Mouse (Mus musculus): Measurements from ENCODE around the gene Ndrg2.
A peak's percentile ranks its signal among the peaks of the same experiment; 100 is the strongest.
"Not testable (repeated sequence)": the region's sequence is repeated elsewhere in the genome, so short reads cannot be mapped to it uniquely, and the experiment has no call there.

The Ndrg2 gene

DNA sequence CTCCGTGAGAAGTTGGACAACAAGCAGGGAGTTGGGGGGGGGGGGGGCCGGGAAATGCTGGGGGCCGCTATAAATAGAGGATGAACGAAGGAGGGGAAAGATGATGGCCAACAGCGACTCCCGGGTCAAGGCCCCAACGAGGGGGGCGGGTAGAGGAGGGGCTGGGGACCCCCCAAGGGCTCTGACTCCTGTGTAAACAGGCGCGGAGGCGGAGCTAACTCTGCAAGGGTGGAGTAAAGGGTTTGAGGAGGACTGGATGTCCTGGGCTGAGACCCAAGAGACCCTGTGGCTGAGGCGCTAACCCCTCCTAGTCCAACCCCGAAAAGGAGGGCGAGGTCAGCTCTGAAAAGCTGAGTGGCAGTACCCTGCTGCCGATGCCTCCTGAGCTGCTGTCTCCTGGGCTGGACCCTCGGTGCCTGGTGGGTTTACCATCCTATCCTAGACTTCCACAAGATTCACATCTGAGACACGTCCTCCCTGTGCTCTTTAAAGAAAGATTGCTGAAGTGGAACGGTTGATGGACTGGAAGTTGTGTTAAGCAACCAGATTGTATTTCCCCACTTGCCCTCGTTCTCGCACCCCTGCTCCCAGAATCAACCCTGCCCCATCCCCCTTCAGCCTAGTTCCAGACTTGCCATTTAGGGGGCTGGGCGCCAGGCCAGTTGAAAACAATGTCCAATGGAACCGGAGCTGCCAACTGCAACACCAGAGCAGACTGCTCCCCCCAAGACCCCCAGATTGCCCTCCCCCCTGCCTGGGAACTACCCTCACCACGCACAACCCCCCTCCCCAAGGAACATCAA is at the start of gene Ndrg2:
TSS of gene Ndrg2 (minus strand) at position 199 of the 803 bp plus-strand sequence.
- peak; percentile 89 for DNase-seq (ENCODE audit: low spot score)

DNA sequence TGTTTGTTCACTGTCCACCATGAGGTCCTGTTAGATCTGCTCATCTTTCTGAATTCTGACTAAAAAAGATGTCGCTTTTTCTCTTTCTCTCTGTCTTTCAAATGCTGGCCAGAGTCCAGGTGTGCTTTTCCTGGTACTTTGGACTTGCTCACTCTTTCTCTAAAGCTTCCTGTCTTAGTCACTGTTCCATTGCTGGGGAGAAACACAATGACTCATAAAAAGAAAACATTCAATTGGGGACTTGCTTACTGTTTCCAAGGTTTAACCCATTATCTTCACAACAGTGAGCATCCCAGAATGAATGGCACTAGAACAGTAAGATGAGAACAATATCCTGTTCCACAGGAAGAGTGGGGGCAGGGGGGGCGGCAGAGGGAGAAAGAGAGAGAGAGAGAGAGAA is 46.4 kb upstream of the Ndrg2 start:
- DNase-seq (ENCODE audit: low spot score), result peak; percentile 30

DNA sequence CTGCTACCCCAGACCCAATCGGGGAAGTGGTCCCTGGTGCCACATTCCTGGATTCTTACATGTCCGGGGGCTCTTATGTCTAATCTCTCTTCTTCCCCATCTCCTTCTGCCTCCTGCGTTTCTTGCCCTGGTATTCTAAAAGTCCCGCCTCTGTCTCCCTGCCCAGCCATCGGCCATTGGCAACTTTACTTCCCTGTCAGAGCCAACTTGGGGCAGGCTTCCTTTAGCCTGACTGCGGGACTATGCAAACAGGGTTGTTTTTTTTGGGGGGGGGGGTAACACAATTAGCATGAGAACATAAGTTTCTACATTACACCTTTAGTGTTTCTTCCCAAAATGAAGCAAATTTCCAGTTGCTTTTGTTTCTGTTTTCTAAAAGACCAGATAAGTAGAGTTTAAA is 29.4 kb upstream of the Ndrg2 start:
- DNase-seq (ENCODE audit: low spot score), result no peak

DNA sequence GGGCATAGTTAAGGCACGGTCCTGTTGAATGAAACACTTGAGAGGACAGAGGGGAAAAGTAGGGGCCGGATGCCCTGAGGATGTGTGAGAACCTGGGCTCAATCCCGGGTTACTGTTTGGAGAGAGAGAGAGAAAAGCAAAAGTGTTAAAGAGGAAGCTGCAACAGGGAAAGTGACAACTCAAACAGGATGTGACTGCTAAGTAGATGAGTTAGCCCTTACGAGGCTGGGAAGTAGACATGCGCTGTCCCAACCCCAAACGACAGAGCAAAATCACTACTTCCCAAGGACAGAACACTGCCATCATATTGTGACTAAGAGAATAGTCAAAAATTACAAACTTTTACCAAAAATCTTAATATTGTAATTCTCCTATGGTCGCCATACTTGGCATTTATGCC is 28.3 kb upstream of the Ndrg2 start:
- DNase-seq (ENCODE audit: low spot score), result no peak

- DNase-seq (ENCODE audit: low spot score), result no peak
These were observed 27.6 kb upstream of the Ndrg2 start for GRCm38 (mm10) chr14:51941577-51941976.

- DNase-seq (ENCODE audit: low spot score), result no peak
These were observed 27.1 kb upstream of the Ndrg2 start for GRCm38 (mm10) chr14:51940944-51941560.

DNA sequence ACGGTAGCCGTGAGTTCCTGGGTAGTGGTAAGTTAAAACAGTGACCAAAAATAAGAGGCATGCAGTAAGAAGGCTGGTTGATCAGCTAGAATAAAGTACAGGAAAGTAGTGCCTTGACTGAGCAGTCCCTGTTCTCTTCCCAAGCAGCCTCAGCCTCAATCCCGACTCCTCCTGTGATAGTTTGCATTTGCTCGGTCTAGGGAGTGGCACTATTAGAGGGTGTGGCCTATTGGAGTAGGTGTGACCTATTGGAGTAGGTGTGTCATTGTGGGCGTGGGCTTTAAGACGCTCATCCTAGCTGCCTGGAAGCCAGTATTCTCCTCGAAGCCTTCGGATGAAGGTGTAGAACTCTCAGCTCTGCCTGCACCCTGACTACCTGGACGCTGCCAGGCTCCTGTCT is 25.0 kb upstream of the Ndrg2 start:
- DNase-seq (ENCODE audit: low spot score), result no peak

GRCm38 (mm10) chr14:51932092-51933020 is 18.4 kb upstream of the Ndrg2 start:
- DNase-seq (ENCODE audit: low spot score), result no peak

- peak; percentile 66 for DNase-seq (ENCODE audit: low spot score)
These were observed 16.9 kb upstream of the Ndrg2 start for GRCm38 (mm10) chr14:51930824-51931223.

- DNase-seq (ENCODE audit: low spot score), result no peak
These were observed 16.0 kb upstream of the Ndrg2 start for GRCm38 (mm10) chr14:51929968-51930367.

DNA sequence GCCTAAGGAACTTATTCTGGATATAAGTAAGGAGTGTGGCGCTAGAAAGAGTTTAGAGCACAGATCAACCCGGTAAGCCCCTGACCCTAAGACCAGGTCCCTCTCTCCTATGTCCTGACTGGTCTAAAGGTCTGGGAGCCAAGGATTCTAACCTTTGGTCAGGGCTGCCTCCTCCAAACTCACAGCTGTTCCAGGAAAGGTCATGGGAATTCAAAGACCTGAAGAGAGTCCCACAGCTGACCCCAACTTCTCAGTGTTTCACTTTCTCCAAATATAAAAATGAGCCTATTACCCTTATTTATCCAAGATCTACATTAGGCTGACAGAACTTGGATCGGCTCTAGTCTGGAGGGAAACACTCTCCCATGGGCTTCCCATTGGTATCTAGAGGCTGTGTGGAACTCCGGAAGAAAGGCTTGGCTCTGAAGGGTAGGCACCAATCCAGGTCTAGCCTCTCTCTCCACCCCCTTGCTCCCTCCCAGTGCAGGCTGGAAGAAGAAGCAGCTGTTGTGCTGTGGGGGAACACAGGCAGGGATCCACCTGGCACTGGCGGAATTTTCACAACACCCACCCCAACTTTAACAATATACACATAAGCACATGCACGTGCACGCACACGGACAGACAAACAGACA is 15.5 kb upstream of the Ndrg2 start:
- DNase-seq (ENCODE audit: low spot score), result peak; percentile 63

DNA sequence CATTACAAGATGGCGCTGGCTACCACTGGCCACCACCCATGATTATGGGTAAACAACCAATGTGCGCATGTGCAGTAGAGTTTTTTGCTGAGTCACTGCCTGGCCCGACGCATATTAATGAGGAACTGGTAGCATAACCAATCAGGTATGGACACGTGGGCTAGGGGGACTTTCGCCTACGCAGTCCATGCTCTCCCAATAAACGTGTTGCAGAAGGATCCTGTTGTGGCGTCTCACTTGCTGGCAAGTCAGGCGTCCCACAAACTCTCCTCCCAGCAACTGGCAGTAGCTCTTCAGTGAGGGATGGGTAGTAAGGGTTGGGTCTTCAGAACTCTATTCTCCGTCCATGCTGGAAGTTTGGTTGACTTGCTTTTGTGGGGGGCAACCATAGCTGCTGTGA is 13.0 kb upstream of the Ndrg2 start:
- not testable (repeated sequence) for DNase-seq (ENCODE audit: low spot score)

DNA sequence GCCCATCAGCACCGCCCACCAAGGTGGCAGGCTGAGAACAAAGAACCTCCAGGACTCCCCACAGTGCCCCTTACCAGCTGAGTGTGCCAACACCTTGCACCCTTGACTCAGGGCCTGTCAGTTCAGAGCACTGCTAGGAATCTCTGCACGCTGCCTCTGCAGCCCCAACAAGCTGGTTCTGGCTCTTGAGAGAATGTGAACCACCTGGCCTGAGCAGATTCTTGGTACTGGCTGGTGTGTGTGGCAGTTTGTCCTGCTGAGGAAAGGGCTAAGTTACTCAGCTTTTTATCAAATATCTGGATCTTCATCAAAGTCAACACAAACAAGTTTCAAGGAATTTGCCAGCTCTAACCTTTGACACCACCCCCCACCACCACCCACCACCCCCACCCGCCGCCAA is 9.5 kb upstream of the Ndrg2 start:
- DNase-seq (ENCODE audit: low spot score), result no peak

GRCm38 (mm10) chr14:51922910-51923309 is 9.0 kb upstream of the Ndrg2 start:
- DNase-seq (ENCODE audit: low spot score), result no peak

- DNase-seq (ENCODE audit: low spot score), result no peak
These were observed 8.6 kb upstream of the Ndrg2 start, which contains the start of gene Rnase13 for GRCm38 (mm10) chr14:51922571-51922865. TSS of gene Rnase13 (minus strand) at chr14:51922773.

GRCm38 (mm10) chr14:51921759-51922570 is 8.0 kb upstream of the Ndrg2 start:
- DNase-seq (ENCODE audit: low spot score), result peak; percentile 58

DNA sequence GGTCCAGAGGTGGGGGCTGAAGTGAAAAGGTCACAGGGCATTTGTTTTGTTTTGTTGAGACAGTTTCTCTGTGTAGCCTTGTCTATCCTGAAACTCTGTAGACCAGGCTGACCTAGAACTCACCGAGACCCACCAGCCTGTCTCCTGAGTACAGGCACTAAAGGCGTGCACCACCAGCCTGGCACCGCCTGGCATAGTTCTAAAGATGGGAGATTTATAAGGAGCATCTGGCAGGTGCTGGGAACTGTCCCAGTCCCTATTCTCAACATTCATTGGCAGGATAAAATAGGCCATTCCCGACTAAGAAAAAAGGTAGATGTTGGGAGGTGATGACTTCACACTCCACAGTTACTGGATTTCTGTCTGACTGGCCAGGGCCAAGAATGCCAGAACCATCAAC is 5.0 kb upstream of the Ndrg2 start:
- DNase-seq (ENCODE audit: low spot score), result no peak

DNA sequence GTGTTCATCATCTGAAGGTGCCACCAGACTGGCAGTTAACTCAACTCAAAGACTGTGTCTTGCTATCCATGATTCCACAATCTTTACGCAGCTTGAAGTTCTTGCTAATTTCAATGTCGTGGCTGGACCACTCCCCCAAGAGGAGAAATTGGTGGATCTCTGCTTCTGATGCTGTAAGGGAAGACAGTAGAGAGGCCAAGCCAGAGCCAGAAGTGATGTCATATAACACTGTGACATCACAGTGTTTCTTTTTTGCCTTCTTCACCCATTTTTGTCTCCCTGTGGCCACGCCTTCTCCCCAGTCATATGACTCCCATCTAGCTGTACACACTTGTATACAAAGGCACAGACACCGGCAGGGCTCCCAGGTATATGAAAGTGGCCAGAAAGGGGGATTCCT is 4.2 kb upstream of the Ndrg2 start, which contains the start of gene Tppp2:
TSS of gene Tppp2 (plus strand) at position 301 of the 400 bp plus-strand sequence.
- DNase-seq (ENCODE audit: low spot score), result no peak

GRCm38 (mm10) chr14:51916539-51916938 is 2.6 kb upstream of the Ndrg2 start:
- no peak for DNase-seq (ENCODE audit: low spot score)

DNA sequence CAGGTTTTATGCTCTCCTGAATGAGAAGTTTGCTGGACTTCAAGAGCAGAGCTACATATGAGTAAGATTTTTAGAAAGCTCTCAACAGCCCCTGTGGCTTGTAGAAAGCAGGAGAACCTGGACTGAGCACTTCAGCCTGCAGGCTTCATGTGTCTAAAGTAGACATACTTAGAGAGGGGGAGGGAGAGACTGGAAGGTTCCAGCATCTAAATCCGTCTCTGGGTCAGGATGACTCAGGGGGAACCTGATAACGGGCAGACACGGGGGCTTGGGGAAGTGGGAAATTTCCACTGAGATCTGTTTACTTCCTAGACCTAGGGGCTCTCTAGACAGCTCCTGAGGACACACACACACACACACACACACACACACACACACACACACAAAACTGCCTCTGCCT is 1.1 kb upstream of the Ndrg2 start:
- no peak for DNase-seq (ENCODE audit: low spot score)
